Mouse (Mus musculus): ENCODE measurements around the gene Rfpl4. TPM values are rescaled to one million over a fixed set of nuclear protein-coding genes. Genes with fewer than 3 reads are reported as not detected.
"Not testable (repeated sequence)": the region's sequence is repeated elsewhere in the genome, so short reads cannot be mapped to it uniquely, and the experiment has no call there.

The Rfpl4 gene
- total RNA-seq, 2 experiments from 2014 or later, result not detected

DNA sequence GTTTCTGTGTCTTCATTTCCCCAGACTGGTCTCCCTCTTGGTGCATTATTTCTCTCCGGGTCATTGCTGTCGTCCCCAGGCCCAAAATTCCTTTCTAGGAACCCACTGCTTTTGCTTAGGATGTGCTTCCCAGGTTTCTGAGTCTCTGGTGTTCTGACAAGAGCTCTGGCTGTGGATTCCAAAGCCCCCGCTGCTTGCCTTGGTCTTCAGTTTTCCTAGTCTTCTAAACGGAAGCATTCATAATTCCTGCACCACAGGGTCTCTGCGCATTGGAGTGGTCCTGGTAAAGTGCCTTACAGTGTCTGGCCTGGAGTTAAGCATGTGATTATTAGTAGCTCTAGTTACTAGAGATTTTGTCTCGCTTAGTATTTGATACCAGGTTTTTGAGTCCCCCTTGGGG, 35.9 kb downstream of the Rfpl4 start:
- DNase-seq, result no peak

- DNase-seq, result peak; percentile 98
Observed at GRCm38 (mm10) chr7:5080010-5080751, 36.6 kb downstream of the Rfpl4 start, which contains the start of gene Epn1. TSS of gene Epn1 (plus strand) at chr7:5080235.

DNA sequence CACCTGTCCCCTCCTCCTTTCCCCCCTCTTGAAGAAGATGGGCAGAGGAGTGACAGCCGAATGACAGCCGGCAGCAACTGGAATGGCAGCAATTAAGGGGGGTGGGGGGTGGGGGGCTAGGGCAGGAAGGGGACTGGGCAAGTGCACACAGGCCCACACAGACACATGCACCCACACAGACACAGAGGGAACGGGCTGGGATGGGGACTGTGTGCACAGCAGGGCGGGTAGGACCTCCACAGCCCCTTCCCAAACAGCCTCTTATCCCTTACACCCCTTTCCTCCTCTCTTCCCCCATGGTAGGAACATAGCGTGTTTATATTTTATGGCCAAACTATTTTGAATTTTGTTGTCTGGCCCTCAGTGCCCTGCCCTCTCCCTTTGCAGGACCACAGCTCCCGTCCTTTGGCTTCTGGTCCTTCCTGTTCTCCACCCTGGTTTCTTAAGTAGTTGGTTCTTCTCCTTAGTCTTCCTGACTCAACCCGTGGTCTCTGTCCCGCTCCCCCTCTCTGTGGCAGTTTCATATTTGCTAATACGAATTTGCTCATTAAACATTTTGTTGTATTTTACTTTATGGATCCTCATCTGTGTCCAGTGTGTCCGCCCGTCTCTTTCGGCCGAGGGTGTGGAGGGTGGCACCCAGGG, 37.3 kb downstream of the Rfpl4 start:
- not testable (repeated sequence) for DNase-seq

GRCm38 (mm10) chr7:5076931-5077330, 39.8 kb downstream of the Rfpl4 start:
- DNase-seq, result no peak

DNA sequence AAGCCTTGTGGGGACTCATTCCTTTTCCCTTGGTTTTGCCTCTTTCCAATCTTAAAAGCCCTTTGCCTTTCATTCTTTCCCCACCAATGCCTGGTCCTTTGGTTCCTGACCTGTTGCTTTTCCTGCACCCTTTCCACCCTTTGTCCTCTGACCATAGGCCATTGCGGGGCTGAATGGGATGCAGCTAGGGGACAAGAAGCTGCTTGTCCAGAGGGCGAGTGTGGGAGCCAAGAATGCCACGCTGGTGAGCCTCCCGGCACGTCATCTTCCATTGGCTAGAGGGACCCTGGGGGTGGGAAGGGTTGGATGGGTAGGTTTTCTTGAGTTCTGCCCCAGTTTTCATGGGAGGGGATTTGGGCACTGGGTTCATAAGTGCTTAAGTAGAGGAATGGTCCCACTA, 41.8 kb downstream of the Rfpl4 start:
- no peak for DNase-seq

DNA sequence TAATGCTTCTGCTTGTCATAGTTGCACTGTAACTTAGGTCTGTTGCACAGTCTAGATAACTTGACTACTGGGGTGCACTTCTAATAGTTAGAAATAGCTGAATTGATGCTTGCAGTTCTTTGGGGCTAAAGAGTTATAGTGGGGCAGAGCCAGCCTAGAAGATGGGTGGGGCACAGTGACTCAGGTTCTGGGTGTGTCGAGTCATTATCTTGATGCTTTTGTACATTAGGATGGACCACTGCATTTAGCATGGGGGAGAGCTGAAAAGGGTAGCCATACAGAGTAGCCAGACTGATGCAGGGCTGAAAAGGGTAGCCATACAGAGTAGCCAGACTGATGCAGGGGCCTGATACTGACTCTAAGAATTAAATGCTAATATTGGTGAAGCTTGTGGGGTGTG, 43.2 kb downstream of the Rfpl4 start:
- no peak for DNase-seq

GRCm38 (mm10) chr7:5064886-5065285, 51.9 kb downstream of the Rfpl4 start:
- no peak for DNase-seq

- DNase-seq, result peak; percentile 73
Observed at GRCm38 (mm10) chr7:5062360-5063001, 54.3 kb downstream of the Rfpl4 start.

DNA sequence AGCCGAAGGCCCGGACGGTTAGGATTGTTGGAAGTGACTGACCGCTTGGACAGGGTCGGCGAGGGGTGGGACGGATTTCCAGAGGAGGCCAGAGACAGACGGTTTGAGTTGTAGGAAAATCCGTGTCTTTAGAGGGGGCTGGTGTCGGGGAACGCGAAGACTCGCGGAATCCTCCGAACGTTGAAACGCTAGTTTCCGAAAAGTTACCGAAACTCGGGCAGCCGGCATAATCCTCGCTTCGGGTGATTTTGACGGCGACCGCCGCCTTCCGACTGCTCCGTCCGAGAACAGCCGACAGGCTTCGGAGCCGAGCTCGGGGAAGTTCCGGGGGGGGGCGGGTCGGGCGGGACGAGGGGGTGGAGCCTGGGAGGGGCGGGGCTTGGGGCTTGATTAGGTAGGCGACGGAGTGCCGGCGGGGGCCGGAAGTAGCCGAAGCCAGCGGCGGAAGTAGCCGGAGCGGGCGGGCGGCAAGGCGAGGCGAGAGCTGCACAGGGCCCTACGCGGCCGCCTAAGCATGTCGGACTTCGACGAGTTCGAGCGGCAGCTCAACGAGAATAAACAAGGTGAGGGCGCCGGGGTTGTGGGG, 54.9 kb downstream of the Rfpl4 start, which contains the start of gene U2af2:
U2af2 (plus strand) TSS at position 370 of the 586 bp plus-strand sequence.
- DNase-seq, result peak; percentile 96

DNA sequence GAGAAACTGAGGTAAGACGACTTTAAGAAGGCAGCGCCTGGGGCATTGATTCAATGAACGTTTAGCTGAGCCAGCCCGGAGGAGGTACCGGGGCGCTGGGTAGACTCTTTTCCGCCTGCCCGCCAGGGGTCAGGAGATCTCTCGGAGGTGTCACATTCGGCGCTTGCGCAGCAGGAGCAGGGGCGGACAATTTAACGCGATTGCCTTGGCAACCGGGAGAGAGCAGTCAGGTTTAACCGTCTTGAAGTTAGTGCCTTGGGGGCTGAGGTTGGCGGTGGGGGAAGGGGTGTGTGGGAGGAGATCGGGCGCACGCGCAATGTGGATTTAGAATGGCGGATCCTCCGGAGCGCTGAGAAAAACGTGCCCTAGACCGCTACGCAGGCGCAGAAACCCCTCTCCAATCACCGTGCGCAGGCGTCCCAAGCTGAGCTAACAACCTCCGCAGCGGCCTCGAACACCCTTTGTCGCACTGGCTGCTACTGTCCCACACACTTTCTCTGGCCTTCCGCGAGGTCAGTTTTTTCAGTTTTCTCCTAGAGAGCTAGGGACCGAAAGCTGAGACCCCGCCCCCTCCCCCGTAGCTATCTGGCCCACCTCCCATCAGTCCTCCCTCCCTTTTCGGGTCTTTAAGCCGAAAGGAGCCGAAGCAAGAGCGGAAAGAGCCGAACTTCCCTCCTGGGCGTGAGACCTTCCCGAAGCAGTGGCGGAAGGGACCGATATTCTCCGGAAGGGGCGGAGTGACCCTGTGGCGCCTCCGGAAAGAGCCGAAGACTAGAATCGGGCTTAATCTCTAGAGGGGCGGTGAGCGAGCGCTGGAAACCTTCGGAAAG, 55.6 kb downstream of the Rfpl4 start:
- peak; percentile 99 for DNase-seq

DNA sequence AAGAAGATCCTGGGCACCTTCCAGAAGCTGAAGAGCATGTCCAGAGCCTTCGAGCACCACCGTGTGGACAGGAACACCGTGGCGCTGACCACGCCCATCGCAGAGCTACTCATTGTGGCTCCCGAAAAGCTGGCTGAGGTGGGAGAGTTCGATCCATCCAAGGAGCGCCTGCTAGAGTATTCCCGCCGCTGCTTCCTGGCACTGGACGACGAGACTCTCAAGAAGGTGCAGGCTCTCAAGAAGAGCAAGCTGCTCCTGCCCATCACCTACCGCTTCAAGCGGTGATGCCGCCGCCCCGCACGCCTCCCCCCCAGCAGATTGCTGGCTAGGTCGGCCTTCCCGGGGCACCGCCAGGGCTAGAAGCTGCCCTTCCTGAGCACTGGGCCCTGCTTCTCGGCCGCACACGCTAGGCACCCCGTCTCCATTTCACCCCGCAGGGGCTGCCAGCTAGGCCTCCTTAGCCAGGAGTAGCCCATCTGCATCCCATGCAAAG, 56.5 kb downstream of the Rfpl4 start:
- DNase-seq, result peak; percentile 83

Small RNA genes within 50 kb of the gene (microRNA-seq; reads per million reads assigned to microRNA genes)
- 0 reads per million in 2 experiments for gene Gm26217

Other genes starting within 250 kb of the Rfpl4 start
- 1 to 10 TPM; 1.6 to 2.3 TPM for gene Isoc2b, start 246.7 kb downstream of the Rfpl4 start, total RNA-seq (2021)
- 10 to 100 TPM; 14.7 to 15.5 TPM for gene Isoc2a, start 239.8 kb downstream of the Rfpl4 start, total RNA-seq (2021)
- not detected for gene Gm36210, start 210.4 kb downstream of the Rfpl4 start, total RNA-seq (2021)
- gene Zfp628, start 201.7 kb downstream of the Rfpl4 start, total RNA-seq (2021), result 10 to 100 TPM; 14.7 to 16.7 TPM
- 1 to 10 TPM; 3.9 to 6.2 TPM for gene Nat14, start 194.9 kb downstream of the Rfpl4 start, total RNA-seq (2021)
- gene Ssc5d, start 191.2 kb downstream of the Rfpl4 start, total RNA-seq (2021), result 10 to 100 TPM in 1 of 2 experiments, 1 to 10 TPM in 1; 8.7 to 11.1 TPM
- gene Sbk2, start 152.5 kb downstream of the Rfpl4 start, total RNA-seq (2021), result 10 to 100 TPM; 10.6 TPM
- 10 to 100 TPM; 21.0 to 24.3 TPM for gene Sbk3, start 145.8 kb downstream of the Rfpl4 start, total RNA-seq (2021)
- gene Zfp579, start 120.8 kb downstream of the Rfpl4 start, total RNA-seq (2021), result 10 to 100 TPM; 28.4 to 38.0 TPM
- 1 to 10 TPM; 6.0 to 6.4 TPM for gene Zfp524, start 102.5 kb downstream of the Rfpl4 start, total RNA-seq (2021)
- gene Fiz1, start 102.3 kb downstream of the Rfpl4 start, total RNA-seq (2021), result 10 to 100 TPM; 26.4 to 26.9 TPM
- gene Gm44973, start 101.5 kb downstream of the Rfpl4 start, total RNA-seq (2021), result not detected
- gene Zfp865, start 96.6 kb downstream of the Rfpl4 start, total RNA-seq (2021), result 10 to 100 TPM; 26.0 to 26.6 TPM
- gene Ccdc106, start 96.4 kb downstream of the Rfpl4 start, total RNA-seq (2021), result under 1 TPM in 1 of 2 experiments, not detected in 1; 0.61 TPM
- gene 4632433K11Rik, start 82.8 kb downstream of the Rfpl4 start, total RNA-seq (2021), result under 1 TPM in 1 of 2 experiments, not detected in 1; 0.57 TPM
- 1 to 10 TPM; 5.4 to 6.0 TPM for gene Zfp784, start 78.5 kb downstream of the Rfpl4 start, total RNA-seq (2021)
- 10 to 100 TPM; 12.2 to 13.2 TPM for gene Zfp580, start 65.4 kb downstream of the Rfpl4 start, total RNA-seq (2021)
- 100 to 1,000 TPM; 136 to 145 TPM for gene U2af2, start 54.8 kb downstream of the Rfpl4 start, total RNA-seq (2021)
- 100 to 1,000 TPM; 171 to 183 TPM for gene Epn1, start 36.7 kb downstream of the Rfpl4 start, total RNA-seq (2021)
- gene Rasl2-9, start 9.0 kb upstream of the Rfpl4 start, total RNA-seq (2021), result 1 to 10 TPM; 2.6 to 4.5 TPM
- not detected for gene Vmn1r55, start 32.7 kb upstream of the Rfpl4 start, total RNA-seq (2021)
- gene Vmn1r56, start 79.8 kb upstream of the Rfpl4 start, total RNA-seq (2021), result not detected
- not detected for gene Vmn1r57, start 101.5 kb upstream of the Rfpl4 start, total RNA-seq (2021)
- not detected for gene Gm5065, start 233.6 kb upstream of the Rfpl4 start, total RNA-seq (2021)
- not detected for gene Nlrp2, start 234.1 kb upstream of the Rfpl4 start, total RNA-seq (2021)

All from heart, postnatal 4 days (tissue).